Mouse (Mus musculus) adrenal gland, adult 8-10 months (tissue): ENCODE results near the gene Acvr1. TPM values are rescaled to one million over a fixed set of nuclear protein-coding genes. Genes with fewer than 3 reads are reported as not detected.

Experiments
- DNase-seq: peaks from one replicate; pipeline ENCODE4 v3.0.0; 2022
- total RNA-seq, 4 experiments: library from RNA; stranded (reverse); gene quantifications; 2 replicates each; pipeline ENCODE4 v1.2.4; 2022

Gene Acvr1
- total RNA-seq, 4 experiments from 2014 or later, result 32.9 to 91.3 (median 59.6) TPM

- DNase-seq, result peak; percentile 44
Observed at GRCm38 (mm10) chr2:58403481-58403880, 163.5 kb downstream of the Acvr1 start.

GRCm38 (mm10) chr2:58388601-58389000 is 178.4 kb downstream of the Acvr1 start:
- no peak for DNase-seq

- DNase-seq, result no peak
Observed at GRCm38 (mm10) chr2:58380020-58380419, 186.9 kb downstream of the Acvr1 start.

- no peak for DNase-seq
Observed at GRCm38 (mm10) chr2:58379475-58379874, 187.5 kb downstream of the Acvr1 start.

GRCm38 (mm10) chr2:58377417-58378130 is 189.4 kb downstream of the Acvr1 start:
- DNase-seq, result no peak

- DNase-seq, result no peak
Observed at GRCm38 (mm10) chr2:58366196-58366595, 200.8 kb downstream of the Acvr1 start.

GRCm38 (mm10) chr2:58361361-58362046 is 205.5 kb downstream of the Acvr1 start:
- DNase-seq, result no peak

- DNase-seq, result no peak
Observed at GRCm38 (mm10) chr2:58358132-58358460, 208.9 kb downstream of the Acvr1 start.

GRCm38 (mm10) chr2:58357414-58358131 is 209.4 kb downstream of the Acvr1 start, which contains the start of gene Acvr1c:
Gene Acvr1c (minus strand): TSS chr2:58357895.
- peak; percentile 62 for DNase-seq

GRCm38 (mm10) chr2:58357068-58357413 is 209.9 kb downstream of the Acvr1 start:
- no peak for DNase-seq

GRCm38 (mm10) chr2:58354389-58354788 is 212.6 kb downstream of the Acvr1 start:
- DNase-seq, result peak; percentile 8

GRCm38 (mm10) chr2:58352846-58353245 is 214.1 kb downstream of the Acvr1 start:
- peak; percentile 9 for DNase-seq

- DNase-seq, result no peak
Observed at GRCm38 (mm10) chr2:58350657-58351056, 216.3 kb downstream of the Acvr1 start.

Other genes with a start within 250 kb of the Acvr1 start
- 10 to 100 TPM in 3 of 4 experiments, 1 to 10 TPM in 1; 9.1 to 16.3 (median 13.2) TPM for gene Acvr1c, start 209.3 kb downstream of the Acvr1 start, total RNA-seq
- gene Gm17409, start 97.0 kb downstream of the Acvr1 start, total RNA-seq, result not detected
- gene Upp2, start 141 bp upstream of the Acvr1 start, total RNA-seq, result 10 to 100 TPM; 11.2 to 25.6 (median 20.1) TPM